ENCODE assay signal across 8 mouse cellular contexts in the genomic region with DNA sequence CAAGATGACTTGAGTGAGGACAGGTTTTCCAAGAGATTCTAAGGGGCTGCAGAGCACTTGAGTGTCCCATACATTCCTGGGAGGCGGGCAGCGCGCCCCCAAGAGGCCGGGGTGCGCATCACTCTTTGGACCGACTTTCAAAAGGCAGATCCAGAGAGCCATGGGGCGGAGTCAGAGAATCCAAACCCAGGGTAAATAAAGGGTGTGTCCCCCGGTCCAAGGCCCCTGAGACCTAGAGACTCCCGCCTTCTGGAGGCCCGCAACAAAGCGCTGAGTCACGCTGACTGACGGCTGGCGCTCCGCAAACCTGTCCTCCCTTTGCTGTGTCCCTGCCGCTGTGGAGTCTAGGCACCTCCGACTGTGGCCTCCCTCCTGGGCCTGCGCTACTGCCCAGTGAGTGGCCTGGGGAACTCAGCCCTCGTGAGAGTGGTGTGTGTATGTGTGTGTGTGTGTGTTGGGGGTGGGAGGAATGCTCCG. TPM values are rescaled to one million over a fixed set of nuclear protein-coding genes. Genes with fewer than 3 reads are reported as not detected.
DNase-seq lines count a peak whose midpoint lies in the region; ATAC-seq lines count a peak whose summit lies in the region.

A gene (plus strand): TSS at position 87 of the 477 bp plus-strand sequence.

- no peaks in the 10 kb centered on the region for H3K4me1 ChIP-seq in hindbrain, embryonic 13.5 days (replicated peaks)

- peak; percentile 86 for ATAC-seq in hindbrain, embryonic 13.5 days (ENCODE audit: low FRiP score)

- peak within 1 kb of the TSS; percentile 60 for H3K9ac ChIP-seq in hindbrain, embryonic 13.5 days

- peak within 1 kb of the TSS; percentile 39 for H3K4me3 ChIP-seq in hindbrain, embryonic 13.5 days

- no peak within 1 kb of the TSS for H3K27ac ChIP-seq in hindbrain, embryonic 13.5 days

- DNase-seq in ZHBTc4 (ENCODE audit: low read depth, low spot score) = peak; percentile 95
- DNase-seq in cerebellum, postnatal 36 days = peak; percentile 14 to 15
- DNase-seq in frontal cortex, postnatal 36 days (ENCODE audit: low spot score in 2 of 2) = peak; percentile 20 to 52
- DNase-seq in layer of hippocampus, postnatal 36 days = peak; percentile 9 to 14
- peak; percentile 60 for DNase-seq in lung, postnatal 14 days
- DNase-seq in ovary, postnatal 36 days (ENCODE audit: low spot score) = peak; percentile 59
- peak; percentile 1 for DNase-seq in thymus, postnatal 25 days

- 13% methylated on average over 20 of the region's 20 CpGs for WGBS in hindbrain, embryonic 13.5 days

- H3K4me2 ChIP-seq in hindbrain, embryonic 13.5 days = peak within 1 kb of the TSS; percentile 54

- H3K36me3 ChIP-seq in hindbrain, embryonic 13.5 days = no peaks in the 10 kb centered on the region

- H3K9me3 ChIP-seq in hindbrain, embryonic 13.5 days = no peaks in the 10 kb centered on the region

- peaks cover 14% of the 10 kb centered on the region; the same call in 1 of the 2 replicates for H3K27me3 ChIP-seq in hindbrain, embryonic 13.5 days

RNA-seq across cellular contexts. Expression of the gene that starts here (rescaled TPM):
- polyA plus RNA-seq in hindbrain, embryonic 13.5 days (2015; fragmentation: Nextera tagmentation; extraction: Ambion mirVana) = 3.4 and 3.9 TPM in 2 replicates
- total RNA-seq in layer of hippocampus, postnatal 36 days (2021) = 1 to 10 TPM; 5.8 to 6.6 TPM

Comparison
In these comparisons a context has a peak if more than half of its experiments do, and no peak if none do; other contexts are left out.
1. DNase-seq: peak in every context shown above with its lines; median percentile 95 in ZHBTc4; 60 in lung, postnatal 14 days; 59 in ovary, postnatal 36 days; 36 in frontal cortex, postnatal 36 days; 14 in cerebellum, postnatal 36 days; 12 in layer of hippocampus, postnatal 36 days; 1 in thymus, postnatal 25 days.